Mouse (Mus musculus) T-cell, adult 2 months (primary cell): ENCODE results near the gene Tank.

Source experiments
- DNase-seq: peaks from one replicate; pipeline ENCODE4 v3.0.0; 2022; ENCODE audit warnings: low spot score

The Tank gene

DNA sequence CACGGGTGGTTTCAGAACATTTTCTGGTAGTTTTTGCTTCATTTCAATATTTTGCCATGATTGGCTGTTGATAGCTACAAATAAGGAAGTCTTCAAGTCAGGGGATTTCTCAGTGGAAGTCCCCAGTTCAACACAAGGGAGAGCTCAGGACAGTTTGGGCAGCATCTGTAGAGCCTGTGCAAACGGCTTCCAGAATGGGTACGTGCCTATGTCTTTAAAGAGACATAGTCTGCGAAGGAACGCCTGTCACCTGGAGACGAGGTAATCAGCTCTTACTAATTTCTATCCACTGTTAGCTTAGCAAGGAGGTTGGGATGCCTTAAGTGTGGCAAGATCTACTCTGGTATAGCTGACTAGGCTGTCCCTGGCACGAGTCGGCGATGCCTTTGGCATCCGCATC is at the start of gene Tank:
TSS of gene Tank (plus strand) at position 153 of the 400 bp plus-strand sequence.
- DNase-seq, result peak; percentile 61

DNA sequence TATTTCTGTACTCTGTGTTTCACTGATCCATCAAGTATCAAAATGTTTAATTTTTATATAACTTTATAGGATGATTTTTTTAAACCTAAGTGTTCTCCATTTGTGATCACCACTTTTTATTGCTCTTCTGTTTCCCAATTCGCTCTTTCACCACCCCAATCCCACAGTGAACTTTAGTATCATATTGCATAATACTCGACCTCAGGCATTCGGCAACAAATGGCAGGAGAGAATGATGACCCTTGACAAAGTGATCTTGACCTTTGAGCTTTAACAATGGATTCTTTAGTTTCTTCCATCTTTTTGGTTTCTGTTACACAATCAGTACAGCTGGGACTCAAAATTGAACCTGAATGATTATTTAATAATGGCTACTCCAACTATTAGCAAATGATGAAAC is 46.1 kb upstream of the Tank start:
- DNase-seq, result no peak

DNA sequence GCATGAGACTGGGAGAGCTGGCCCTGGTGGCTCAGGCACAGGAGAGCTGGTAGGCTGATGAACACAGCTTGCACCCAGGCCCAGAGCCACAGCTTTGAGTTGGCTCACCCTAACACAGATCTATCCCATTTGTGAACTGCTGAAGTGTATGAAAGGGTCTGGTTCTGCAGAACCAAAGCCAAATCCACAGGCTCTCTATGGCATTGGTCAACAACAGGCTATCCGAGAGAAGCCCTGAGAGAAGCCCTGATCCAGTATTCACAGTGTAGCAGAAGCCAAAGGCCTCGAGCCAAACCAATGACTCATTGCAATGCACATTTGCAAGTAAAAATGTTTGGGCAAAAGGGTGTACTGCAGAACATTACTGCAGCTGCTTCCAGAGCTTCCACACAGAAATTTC is 45.3 kb upstream of the Tank start:
- DNase-seq, result no peak

DNA sequence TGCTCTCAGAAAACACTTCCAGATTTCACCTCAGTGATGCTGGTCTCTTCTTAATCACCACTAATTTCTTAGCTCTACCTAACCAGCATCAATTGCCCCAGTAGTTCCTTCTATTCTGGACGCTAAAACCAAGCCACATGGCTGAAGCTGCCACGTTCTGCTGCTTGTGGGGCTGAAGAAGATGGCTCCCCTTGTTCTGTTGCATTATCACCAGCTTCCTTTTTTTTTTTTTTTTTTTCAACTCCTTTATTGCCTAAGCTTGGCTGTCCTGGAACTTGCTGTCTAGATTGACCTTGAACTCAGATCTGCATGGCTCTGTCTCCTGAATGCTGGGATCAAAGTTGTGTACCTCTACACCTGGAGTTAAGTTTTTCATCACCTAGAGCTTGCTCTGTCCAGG is 41.5 kb upstream of the Tank start:
- no peak for DNase-seq

DNA sequence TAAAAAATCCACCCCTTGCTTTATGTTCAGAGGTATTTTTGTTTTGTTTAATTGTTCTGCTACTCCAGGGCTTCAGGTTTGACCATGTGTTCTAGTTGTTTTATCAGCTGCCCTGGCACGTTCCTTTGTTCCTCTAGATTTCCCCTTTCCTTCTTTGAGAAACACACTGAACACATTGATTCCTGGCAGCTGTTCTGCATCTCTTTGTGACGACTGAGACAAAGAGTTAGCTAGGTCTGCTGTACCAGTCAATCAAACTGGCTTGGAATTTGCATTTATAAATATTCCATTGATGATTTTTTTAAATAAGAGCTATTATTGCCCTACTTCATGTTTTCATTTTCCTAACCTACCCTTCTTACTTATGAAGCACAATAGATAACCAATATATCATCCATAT is 39.0 kb upstream of the Tank start:
- DNase-seq, result no peak

DNA sequence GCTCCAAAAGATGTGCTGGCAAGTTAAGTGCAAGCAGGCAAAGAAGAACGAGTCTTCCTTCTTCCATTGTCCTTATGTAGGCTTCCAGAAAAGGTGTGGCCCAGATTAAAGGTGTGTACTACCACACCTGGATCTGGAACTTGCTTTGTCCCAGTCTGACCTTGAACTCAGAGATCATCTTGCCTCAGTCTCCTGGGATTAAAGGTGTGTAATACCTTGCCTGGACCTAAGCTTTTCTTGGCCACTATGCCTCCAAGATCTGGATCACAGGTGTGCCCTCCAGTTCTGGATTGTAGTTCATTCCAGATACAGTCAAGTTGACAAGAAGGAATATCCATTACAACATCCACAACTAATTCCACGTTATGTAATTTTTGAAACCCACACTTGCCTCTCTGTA is 36.0 kb upstream of the Tank start:
- DNase-seq, result no peak

DNA sequence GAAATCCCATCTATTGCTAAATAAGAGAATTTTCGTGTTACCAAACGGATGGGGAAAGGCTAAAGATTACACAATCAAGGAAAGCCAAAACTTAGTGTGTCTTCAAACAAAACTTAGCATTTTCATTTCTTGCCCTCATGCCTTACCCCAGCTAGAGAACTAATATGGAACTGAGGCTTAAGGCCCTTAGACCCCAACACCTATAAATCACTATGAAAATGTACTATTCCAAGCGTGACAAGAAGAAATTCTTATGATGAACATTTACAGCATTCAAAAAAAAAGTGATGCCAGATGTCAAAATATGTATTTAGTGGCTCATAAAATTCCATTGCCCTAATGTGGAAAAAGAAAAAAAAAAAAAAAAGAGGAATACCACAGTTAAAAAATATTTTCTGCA is 32.7 kb upstream of the Tank start:
- DNase-seq, result no peak

DNA sequence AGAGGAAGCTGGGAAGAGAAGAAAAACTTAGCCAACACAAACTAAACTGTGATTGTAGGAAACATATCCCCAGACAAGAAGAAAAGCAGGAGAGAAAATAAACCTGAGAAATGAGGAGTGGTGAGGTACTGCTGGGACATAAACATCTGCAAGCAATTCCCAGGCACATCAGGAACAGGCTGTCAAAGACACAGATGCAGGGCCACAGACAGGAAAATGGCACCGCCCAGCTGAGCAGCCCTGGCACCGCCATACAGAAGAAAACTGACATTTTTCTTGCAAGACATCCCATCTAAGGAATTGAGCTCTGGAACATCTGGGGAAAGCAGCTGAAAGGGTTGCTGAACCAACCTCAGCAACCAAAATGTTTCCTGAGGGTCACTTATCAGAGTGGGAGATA is 30.4 kb upstream of the Tank start:
- no peak for DNase-seq

DNA sequence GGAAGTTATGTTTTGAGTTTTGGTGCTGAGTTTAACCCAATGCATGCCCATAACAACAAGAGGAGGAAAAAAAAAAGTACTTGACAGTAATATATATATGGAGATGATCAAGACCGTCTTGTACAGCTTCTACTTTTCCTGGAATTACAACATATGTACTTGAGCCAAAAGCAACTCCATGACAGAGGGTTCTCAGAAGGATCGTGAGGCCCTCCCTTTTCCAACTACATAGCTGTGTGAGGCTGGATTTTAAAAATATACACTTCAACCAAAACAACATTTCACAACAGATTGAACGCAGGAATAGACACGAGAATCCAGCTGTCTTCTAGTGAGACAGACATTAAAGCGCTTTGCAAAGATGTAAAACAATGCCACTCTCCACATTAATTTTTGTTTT is 26.7 kb upstream of the Tank start:
- DNase-seq, result no peak

DNA sequence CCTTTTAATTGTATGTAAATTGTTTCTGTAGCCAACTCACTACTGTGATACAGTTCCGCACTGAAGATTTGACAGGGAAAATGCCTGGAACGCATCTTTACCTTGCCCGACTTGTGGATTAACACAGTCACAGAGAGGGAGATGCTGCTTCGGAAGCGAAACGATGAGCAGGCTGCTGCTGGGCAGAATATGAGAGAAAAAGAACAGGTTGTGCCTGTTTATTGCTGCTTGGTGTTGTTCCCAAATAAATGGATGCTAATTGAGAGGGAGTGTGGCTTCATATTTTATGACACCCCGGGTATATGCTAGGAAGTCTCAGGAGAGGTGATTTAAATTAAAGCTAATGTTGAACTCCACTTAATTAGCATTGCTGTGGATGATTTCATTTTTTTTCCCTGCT is 23.0 kb upstream of the Tank start:
- no peak for DNase-seq

DNA sequence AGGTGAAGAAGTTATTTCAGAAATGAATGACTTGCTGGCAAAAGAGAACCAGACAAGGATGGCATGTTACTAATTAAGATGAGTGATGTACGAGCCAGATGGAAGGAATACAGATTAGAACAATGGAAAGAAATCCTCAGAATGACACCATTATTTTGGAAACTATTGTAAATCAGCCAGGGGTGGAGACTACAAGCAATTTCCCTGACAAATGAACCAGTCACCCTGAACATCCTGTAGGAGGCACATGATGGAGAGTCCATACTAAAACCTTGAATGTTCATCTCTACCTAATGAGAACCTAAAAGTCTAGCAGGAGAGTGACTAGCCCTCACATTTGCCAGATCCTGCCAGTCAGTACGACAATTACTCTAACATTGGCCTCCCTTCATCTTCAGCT is 22.6 kb upstream of the Tank start:
- no peak for DNase-seq

DNA sequence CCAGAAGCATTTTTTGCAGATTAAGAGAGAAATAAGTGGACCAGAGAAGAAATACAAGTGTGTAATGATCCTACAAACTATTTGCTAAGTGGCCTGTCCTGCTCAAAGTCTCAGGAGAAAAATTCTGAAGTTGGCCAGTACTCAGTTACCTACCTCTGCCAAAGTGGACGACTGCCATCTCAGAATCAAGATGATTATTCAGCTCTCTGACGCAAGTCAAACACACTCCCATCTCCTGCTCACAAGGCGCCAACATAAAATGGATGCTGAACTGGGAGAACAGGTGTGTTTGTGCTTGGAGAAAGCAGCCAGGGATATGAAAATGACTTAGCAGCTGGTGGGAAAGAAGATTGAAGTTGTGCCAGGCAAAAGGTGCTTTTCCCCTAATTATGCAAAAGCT is 21.7 kb upstream of the Tank start:
- DNase-seq, result no peak

DNA sequence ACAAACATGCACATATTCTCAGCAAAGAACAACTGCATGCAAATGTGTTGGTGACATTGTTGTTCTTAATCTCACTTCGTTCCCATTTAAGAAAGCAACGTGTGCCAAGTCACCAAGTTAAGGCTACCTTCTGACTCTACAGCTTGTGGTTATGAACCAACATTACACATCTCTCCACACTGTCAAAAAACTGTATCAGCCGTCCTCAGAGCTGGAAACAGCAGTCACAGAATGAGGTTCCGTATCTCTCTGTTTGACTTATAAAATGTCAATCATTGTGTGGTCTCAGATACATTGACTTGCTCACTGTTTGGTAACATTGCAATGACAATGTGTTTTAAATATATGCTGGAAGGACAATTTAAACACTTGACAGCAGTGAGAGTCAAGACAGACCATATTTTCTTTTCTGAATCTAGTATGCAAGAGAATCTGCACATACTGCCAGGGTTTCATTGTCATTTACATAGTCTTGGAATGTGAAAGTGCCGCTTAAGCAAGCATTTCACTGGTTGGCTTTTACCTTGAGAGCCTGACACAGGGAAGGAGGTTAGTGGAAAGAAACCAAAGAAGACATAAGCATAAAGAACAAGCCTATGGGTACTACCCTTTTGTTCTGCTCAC is 20.4 kb upstream of the Tank start:
- DNase-seq, result no peak

DNA sequence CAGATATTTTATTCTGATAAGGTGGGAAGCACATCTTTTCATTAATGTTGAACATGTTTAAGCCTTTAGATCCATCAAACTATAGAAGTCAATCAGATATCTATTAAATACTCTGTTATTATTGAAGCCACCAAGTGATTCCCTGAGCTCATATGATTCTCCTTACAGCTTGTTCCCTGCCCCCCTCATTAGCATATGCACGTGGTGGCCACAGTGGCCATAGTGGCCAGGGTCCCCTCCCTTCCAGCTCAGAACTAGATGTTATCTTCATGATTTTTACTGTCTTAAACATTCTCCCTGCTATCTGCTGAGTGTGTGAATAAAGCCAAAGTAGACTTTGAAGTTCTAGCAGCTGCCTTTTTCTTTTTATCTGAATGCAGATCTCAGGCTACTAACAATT is 17.3 kb upstream of the Tank start:
- DNase-seq, result no peak

DNA sequence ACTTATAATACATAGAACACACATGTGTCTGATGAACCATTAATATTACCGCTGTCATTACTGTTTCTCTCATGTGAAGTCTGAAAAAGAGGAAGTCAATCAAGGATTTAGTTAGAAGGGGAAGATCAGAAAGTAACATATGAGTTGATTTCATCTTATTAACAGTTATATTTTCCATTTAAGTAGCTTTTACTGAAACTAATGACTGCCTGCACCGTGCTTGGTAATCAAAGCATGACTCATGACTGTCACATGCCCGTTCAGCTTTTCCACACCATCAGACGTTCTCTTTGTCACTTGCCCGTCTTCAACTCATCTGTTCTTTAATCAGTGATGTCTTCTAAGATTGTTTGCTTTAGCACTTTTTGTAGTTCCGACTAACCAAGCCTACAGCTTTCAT is 15.2 kb upstream of the Tank start:
- no peak for DNase-seq

DNA sequence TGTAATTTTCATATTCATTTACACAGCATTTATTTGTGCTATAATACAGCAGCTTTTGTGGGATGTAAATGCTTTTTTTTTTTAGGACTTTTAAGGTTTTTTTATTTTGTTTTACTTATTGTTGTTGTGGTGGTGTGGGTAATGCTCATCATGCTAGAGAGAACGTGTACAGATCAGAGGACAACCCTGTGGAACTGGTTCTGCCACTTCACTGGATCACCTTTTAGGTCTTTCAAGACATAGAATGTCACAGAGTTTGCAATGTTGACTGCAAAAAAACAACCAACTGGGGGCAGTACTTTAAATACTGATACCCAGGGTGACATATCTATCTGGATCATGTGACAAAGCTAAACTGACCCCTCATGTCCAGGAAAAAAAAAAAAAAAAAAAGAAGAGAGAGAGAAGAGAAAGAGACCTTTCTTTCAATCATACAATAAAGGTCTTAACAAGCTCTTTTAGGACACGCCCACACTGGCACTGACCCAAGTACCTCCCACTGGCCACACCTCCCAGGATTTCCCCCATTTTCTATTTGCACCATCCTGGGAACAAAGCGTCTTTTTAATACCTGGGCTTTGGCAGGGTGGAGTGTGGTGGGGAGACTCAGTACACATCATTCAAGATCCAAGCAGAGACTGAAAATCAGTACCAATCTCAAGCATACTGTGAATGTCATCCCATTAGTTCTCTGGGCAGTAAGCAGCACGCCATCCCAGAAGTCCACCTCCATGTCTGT is 11.2 kb upstream of the Tank start:
- no peak for DNase-seq

DNA sequence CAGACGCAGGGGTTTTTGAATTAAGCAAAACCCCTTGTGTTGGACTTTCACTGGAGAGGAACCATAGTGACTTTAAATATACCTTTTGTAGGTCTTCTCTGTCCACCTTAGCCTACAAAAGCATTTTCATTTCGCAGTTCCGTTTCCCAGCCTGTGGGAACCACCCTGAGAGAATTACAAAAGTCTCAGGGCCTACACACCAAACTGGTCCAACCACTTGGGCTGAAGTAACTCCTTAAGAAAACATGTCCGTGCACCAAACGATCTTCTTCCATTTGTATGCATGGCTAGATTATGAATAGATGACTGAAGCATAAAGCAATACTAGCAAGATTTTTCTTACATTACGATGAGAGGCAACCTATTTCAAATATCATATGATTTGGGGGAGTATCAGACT is 9.2 kb upstream of the Tank start:
- DNase-seq, result no peak

DNA sequence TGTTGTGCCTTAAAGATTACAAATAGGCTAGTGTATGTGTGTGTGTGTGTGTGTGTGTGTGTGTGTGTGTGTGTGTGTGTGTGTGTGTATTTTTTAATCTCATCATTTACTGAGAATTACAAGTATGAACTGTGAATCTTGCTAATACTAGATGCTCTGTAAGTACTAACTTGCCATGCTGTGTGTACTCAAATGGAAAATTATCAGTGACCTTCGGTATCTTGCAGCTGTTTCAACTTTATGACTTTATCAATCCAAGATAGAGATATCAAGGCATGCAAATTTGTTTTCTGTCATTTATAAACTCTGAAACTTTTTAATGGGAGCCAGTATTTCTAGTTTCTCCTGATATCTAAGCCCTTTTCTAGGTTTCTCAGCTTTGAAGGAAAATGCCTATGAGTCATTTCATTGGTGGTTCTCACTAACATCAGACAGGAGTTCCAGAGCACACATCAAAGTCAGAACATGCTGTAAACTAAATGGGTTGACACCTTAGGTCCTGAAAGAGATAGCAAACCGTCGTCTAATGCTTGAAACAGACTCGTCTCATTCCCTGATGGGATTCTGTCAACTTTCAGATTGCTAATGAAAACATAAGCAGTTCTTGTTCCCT is 6.9 kb upstream of the Tank start:
- no peak for DNase-seq

DNA sequence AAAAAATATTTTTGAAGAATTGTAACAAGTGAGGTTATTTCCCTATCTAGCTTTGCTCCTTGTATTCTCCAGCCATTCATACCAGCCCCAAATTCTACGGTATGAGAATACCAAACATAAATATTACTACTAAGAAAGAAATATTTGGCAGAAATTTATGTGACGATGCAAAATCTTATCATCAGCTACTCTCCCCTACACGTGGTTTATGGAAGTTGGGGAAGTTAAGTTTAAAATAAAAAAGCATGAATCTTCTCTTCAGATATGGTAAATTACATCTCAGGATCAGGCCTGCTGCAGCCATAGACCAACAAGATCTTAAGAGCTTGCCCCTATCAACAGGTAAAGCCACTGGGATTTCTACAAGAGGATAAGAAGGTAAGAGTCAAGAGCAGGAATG is 1.9 kb upstream of the Tank start:
- no peak for DNase-seq

DNA sequence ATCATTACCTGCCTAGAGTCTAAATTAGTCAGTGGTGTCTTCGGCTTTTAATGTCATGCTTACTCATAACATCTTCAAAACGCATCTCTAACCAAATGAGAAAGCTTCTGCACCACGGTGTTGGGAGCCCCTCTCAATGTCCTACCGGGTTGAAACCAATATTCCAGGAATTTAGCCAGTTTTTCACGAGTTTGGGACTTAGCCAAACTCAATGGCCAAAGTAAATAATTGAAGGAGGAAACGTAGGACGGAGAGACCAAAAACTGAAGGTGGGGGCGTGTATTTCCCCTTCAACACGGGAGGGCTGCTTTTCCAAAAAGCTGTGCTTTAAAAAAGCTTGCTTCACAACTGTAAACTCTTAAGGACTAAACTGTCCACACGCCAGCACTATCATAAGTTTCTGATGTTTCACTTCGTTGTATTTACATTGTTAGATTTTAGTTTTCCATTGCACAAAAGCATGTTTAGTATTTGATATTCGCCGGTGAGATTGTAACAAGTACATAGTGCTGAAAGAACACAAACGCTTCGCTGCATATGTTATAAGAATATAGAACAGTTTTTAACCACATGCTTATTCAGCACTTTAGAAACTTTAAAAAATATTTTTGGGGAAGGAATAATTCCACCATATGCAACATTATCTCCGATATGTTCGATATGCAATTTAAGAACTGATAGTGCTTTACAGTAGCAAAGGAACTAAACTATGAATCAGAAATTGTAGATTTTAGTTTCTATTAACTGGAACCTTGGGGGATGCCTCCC is 1.3 kb upstream of the Tank start:
- DNase-seq, result no peak

DNA sequence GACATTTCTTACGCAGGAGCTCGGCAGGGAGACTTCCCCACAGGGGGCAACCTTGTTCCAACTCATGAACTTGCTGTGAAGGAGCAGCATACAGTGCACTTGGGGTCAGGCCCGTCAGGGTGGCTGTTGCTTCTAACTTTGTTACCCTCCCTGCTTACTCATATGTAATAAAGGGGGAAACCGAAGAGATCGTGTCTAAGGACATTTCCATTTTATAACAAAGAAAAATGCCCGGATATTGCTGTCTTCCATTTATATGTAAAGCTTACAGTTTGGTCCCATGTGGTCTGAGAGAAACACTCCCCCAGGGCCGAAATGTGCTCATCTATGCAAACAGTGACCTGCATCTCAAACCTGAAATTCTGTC is 706 bp upstream of the Tank start:
- no peak for DNase-seq

DNA sequence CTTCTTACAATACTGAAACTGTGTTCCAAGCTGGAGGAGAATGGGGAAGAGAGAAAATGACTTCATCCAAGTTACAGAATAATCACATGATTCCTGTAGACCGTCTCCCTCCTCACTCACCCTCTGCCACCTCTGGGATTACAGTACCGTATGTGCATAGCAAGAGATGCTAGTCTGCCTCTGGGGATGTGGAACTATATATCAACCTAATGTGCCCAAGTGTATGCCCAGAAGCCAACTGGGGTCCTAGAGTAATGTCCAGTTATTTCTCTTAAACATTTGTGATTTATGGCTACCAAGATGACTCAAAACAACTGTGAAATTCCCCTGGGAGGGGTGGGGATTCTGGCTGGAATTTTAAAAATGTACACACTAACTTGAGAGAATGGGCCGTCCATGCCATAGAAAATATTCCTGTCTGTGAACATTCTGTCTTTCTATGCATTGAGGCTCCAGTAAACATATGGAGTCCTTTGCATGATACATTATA is 1.2 kb downstream of the Tank start:
- no peak for DNase-seq

DNA sequence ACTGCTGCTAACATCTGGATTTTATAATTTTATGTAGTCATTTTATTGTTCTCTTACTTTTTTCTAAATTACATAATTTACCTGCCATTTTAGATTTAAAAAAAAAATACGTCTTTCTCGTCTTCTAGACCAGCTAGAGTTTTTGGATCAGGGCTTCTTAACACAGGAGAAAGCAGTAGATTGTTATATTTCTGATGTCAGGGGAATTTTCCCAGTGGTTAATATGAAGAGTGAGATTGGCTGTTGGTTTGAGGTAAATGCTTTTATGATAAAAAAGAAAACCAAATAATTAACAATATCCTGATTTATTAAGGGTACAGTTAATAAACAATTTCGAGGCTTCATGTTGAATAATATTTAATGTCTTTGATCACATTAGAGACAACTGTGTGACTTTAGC is 1.7 kb downstream of the Tank start:
- DNase-seq, result no peak
